Mouse (Mus musculus) adipocyte (in vitro differentiated cells): ENCODE measurements around the gene Grm8.
A peak's percentile ranks its signal among the peaks of the same experiment; 100 is the strongest.
"Not testable (repeated sequence)": the region's sequence is repeated elsewhere in the genome, so short reads cannot be mapped to it uniquely, and the experiment has no call there.

Experiments
- DNase-seq: peaks from one replicate; pipeline ENCODE4 v3.0.0-alpha.2; 2016; ENCODE audit warnings: low spot score

The Grm8 gene

GRCm38 (mm10) chr6:27849644-27850043, 285.3 kb downstream of the Grm8 start:
- DNase-seq: no peak

- no peak for DNase-seq
Measured at GRCm38 (mm10) chr6:27836159-27836558, 298.8 kb downstream of the Grm8 start.

- DNase-seq: not testable (repeated sequence)
Measured at GRCm38 (mm10) chr6:27819735-27820134, 315.2 kb downstream of the Grm8 start.

GRCm38 (mm10) chr6:27812789-27813188, 322.2 kb downstream of the Grm8 start:
- no peak for DNase-seq

GRCm38 (mm10) chr6:27809996-27810395, 325.0 kb downstream of the Grm8 start:
- no peak for DNase-seq

- no peak for DNase-seq
Measured at GRCm38 (mm10) chr6:27806741-27807140, 328.2 kb downstream of the Grm8 start.

GRCm38 (mm10) chr6:27800881-27801572, 334.0 kb downstream of the Grm8 start:
- no peak for DNase-seq

GRCm38 (mm10) chr6:27798735-27799134, 336.2 kb downstream of the Grm8 start:
- no peak for DNase-seq

- no peak for DNase-seq
Measured at GRCm38 (mm10) chr6:27789566-27789965, 345.4 kb downstream of the Grm8 start.

- DNase-seq: no peak
Measured at GRCm38 (mm10) chr6:27789151-27789550, 345.8 kb downstream of the Grm8 start.

GRCm38 (mm10) chr6:27782251-27782650, 352.7 kb downstream of the Grm8 start:
- DNase-seq: no peak

- DNase-seq: no peak
Measured at GRCm38 (mm10) chr6:27781371-27781770, 353.6 kb downstream of the Grm8 start.

GRCm38 (mm10) chr6:27775646-27776271, 359.2 kb downstream of the Grm8 start:
- no peak for DNase-seq

GRCm38 (mm10) chr6:27762061-27762460, 372.9 kb downstream of the Grm8 start:
- DNase-seq: no peak

GRCm38 (mm10) chr6:27753290-27753829, 381.6 kb downstream of the Grm8 start:
- no peak for DNase-seq

GRCm38 (mm10) chr6:27746493-27746892, 388.5 kb downstream of the Grm8 start:
- DNase-seq: no peak

GRCm38 (mm10) chr6:27745693-27746451, 389.1 kb downstream of the Grm8 start:
- no peak for DNase-seq

GRCm38 (mm10) chr6:27689382-27689781, 445.6 kb downstream of the Grm8 start:
- no peak for DNase-seq

GRCm38 (mm10) chr6:27661747-27662435, 473.1 kb downstream of the Grm8 start:
- no peak for DNase-seq

GRCm38 (mm10) chr6:27657520-27657919, 477.5 kb downstream of the Grm8 start:
- peak; percentile 14 for DNase-seq

- DNase-seq: no peak
Measured at GRCm38 (mm10) chr6:27646503-27646902, 488.5 kb downstream of the Grm8 start.

GRCm38 (mm10) chr6:27645054-27645453, 489.9 kb downstream of the Grm8 start:
- no peak for DNase-seq
